Mouse (Mus musculus): ENCODE results near the gene Kcnk13.

Kcnk13 gene

GRCm38 (mm10) chr12:100090750-100091149 is 126.5 kb downstream of the Kcnk13 start:
- no peak for DNase-seq (ENCODE audit: low spot score)

GRCm38 (mm10) chr12:100093046-100093445 is 128.7 kb downstream of the Kcnk13 start:
- DNase-seq (ENCODE audit: low spot score): no peak

- DNase-seq (ENCODE audit: low spot score): no peak
Observed at GRCm38 (mm10) chr12:100099971-100100706, 135.8 kb downstream of the Kcnk13 start.

- no peak for DNase-seq (ENCODE audit: low spot score)
Observed at GRCm38 (mm10) chr12:100100707-100101030, 136.4 kb downstream of the Kcnk13 start.

GRCm38 (mm10) chr12:100101651-100102050 is 137.4 kb downstream of the Kcnk13 start:
- DNase-seq (ENCODE audit: low spot score): no peak

- no peak for DNase-seq (ENCODE audit: low spot score)
Observed at GRCm38 (mm10) chr12:100104530-100104929, 140.2 kb downstream of the Kcnk13 start.

- DNase-seq (ENCODE audit: low spot score): peak; percentile 65
Observed at GRCm38 (mm10) chr12:100106275-100106895, 142.1 kb downstream of the Kcnk13 start.

- DNase-seq (ENCODE audit: low spot score): peak; percentile 16
Observed at GRCm38 (mm10) chr12:100107436-100107835, 143.1 kb downstream of the Kcnk13 start.

- peak; percentile 91 for DNase-seq (ENCODE audit: low spot score)
Observed at GRCm38 (mm10) chr12:100109986-100110696, 145.8 kb downstream of the Kcnk13 start, which contains the start of gene Psmc1. TSS of gene Psmc1 (plus strand) at chr12:100110154.
